Mouse (Mus musculus): ENCODE results near the gene Fanci.
A peak's percentile ranks its signal among the peaks of the same experiment; 100 is the strongest.

Gene Fanci

GRCm38 (mm10) chr7:79464776-79465420 lies 73.2 kb downstream of the Fanci start:
- peak; percentile 63 to 65 for DNase-seq

DNA sequence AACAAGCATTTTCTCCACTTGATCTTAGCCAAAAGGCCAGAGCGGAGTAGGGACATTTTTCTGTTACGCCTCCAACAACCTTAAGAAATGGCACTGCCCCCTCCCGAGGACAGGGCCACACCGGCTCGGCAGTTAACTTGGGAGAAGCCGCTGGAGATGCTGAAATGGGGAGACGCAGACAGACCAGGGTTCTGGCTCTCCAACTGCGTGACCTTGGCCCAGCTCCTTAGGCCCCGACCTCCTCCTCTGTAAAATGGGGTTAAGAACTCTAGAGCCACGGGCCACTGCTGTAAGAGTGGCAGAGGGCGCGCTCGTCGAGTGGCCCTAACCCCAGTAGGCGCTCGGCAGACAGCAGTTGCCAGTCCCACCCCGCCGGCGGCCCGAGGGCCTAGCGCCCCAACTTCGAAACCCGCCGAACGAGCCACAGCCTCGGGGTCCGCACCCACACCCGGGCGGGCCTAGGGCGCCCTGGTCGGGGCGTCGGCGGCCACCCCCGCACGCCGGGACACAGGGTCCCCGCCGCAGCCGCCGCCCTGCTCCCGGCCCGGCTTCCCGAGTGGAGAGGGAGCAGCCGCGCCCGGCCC lies 73.8 kb downstream of the Fanci start:
- DNase-seq = no peak

GRCm38 (mm10) chr7:79466053-79466901 lies 74.5 kb downstream of the Fanci start, which contains the start of gene Polg:
Polg (minus strand) TSS chr7:79466362.
- DNase-seq = peak; percentile 99

DNA sequence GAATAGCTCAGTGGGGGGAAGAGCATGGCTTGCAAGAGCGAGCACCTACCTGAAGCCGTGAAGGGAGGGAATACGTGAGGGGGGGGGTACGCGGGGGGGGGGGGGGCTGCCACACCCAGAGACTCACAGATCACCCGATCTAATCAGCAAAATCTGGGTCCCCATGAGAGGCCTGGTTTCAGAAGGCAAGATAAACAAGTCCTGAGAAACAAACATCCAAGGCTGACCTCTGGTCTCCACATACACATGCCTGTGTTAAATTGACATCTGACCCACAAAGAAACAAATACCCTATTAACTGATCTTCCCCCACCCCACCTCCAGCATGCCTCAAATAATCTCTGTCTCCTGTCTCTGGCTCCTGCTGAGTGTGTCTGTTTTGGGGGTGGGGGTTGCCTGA lies 76.2 kb downstream of the Fanci start:
- no peak for DNase-seq

- DNase-seq = no peak
Measured at GRCm38 (mm10) chr7:79468994-79469393, 77.3 kb downstream of the Fanci start.

- DNase-seq = no peak
Measured at GRCm38 (mm10) chr7:79469766-79470165, 78.0 kb downstream of the Fanci start.

DNA sequence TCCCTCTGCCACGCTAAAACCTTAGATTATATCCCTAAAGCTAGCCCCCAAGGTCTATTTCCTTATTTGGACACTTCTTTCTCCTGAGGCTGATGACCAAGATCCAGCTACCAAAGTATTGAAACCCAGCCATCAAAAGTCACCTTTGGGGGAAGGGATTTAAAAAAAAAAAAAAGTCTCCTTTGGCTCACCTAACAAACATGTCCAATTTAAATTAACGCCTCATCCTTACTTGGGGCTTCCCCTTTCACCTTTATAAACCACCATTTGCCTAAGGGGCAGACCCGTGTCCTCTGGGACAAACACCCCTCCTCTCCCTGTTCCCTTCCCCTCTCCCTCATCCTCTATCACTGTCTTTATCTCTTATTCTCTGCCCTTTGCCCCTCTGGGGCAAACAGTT lies 79.0 kb downstream of the Fanci start:
- DNase-seq = no peak

- DNase-seq = no peak
Measured at GRCm38 (mm10) chr7:79471436-79471835, 79.7 kb downstream of the Fanci start.

DNA sequence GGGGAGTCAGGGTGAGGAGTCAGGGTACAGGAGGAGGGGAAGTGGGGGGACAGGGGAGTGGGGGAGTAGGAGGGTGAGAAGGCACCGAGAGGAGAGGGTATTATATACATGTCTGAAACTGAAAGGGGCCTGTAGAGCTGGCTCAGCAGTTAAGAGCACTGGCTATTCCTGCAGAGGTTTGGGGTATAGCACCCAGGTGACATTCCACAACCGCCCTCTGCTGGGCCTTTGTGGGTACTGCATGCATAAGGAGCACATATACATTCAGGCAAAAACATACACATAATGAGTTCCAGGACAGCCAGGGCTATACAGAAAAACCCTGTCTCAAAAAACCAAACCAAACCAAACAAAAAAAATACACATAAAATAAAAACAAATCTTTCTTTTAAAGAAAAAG lies 81.1 kb downstream of the Fanci start:
- no peak for DNase-seq

GRCm38 (mm10) chr7:79473496-79474194 lies 81.9 kb downstream of the Fanci start:
- no peak for DNase-seq

GRCm38 (mm10) chr7:79474831-79475399 lies 83.2 kb downstream of the Fanci start:
- DNase-seq = no peak

DNA sequence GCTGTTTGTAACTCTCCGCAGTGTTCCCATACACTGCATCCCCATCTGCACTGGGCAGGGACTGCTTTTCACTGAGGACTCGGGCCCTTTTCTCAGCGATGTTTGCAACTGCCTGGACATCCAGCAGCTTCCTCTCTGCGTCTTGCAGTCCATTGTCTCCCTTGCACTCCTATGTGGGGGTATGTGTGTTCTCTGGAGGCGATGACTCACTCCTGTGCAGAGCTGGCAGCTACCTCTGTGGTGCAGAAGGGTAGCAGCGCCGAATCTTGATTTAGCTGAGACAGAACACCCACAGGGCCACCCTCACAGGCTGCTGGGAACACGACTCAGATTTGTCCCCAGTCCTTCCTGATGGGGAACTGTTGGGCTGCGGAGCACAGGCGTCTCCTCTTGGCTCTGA lies 94.8 kb downstream of the Fanci start:
- DNase-seq = no peak

- peak; percentile 87 to 89 for DNase-seq
Measured at GRCm38 (mm10) chr7:79493915-79494314, 102.2 kb downstream of the Fanci start.

GRCm38 (mm10) chr7:79495988-79496815 lies 104.5 kb downstream of the Fanci start:
- peak; percentile 97 to 98 for DNase-seq

GRCm38 (mm10) chr7:79496816-79497328 lies 105.1 kb downstream of the Fanci start:
- peak in 1 of 2 experiments; percentile 15 for DNase-seq

GRCm38 (mm10) chr7:79497701-79498115 lies 106.0 kb downstream of the Fanci start:
- DNase-seq = peak; percentile 64 to 68

- peak in 1 of 2 experiments; percentile 19 for DNase-seq
Measured at GRCm38 (mm10) chr7:79498356-79498755, 106.6 kb downstream of the Fanci start.

DNA sequence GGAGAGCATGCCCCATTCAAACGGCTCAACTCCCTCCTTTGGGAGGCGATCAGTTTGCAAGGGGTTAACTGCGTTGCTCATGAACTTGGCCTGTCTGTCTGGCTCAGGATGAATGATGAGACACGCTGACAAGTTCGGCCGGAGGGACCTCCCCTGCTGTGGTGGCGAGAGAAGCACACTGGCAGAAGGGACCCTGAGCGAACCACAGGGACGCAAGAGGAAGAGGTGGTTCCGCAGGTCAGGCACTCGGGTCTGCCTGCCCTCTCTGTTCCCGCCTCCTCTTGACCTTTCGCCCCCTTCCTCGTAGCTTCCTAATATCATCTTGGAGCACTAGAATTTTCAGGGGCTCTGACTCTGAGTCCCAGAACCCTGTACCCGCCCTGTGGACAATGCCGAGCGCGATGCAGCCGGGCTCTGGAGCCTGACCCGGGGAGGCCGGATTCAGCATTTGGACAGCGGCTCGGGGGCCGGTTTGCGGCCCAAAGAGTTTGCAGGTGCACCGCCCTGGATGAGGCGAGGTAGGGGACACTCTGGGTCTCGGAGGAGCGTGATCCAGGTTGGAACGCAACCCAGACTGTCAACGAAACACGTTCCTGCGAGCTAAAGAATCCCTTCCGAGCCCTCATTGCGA lies 107.4 kb downstream of the Fanci start:
- peak; percentile 72 to 73 for DNase-seq
